Mouse (Mus musculus) forebrain, embryonic 14.5 days (tissue): ENCODE measurements around the gene Camkk2. TPM values are rescaled to one million over a fixed set of nuclear protein-coding genes. Genes with fewer than 3 reads are reported as not detected.

Experiments used
- ATAC-seq: fragments of 200-750 bp; cut with Nextera tagmentation; 2 replicates; pipeline ENCODE4 v1.8.0; 2017; ENCODE audit warnings: mild to moderate bottlenecking, moderate library complexity
- DNase-seq: peaks from one replicate; pipeline ENCODE4 v3.0.0-alpha.2; 2015; ENCODE audit warnings: low spot score
- H3K27ac ChIP-seq: fragments of 300-500 bp; sonication (generic); 2 replicates; pipeline ENCODE4 v1.5.1; 2014; ENCODE audit warnings: low read depth, mild to moderate bottlenecking, control low read depth, low read length, moderate library complexity
- H3K27me3 ChIP-seq: fragments of 300-500 bp; sonication (generic); replicated peaks from 2 replicates; pipeline ENCODE4 v1.6.1; 2014; ENCODE audit warnings: low read length, control low read depth, mixed read lengths; ENCODE audit not compliant: control insufficient read depth, insufficient read depth
- H3K36me3 ChIP-seq: fragments of 300-500 bp; sonication (generic); 2 replicates; pipeline ENCODE4 v1.6.1; 2014; ENCODE audit warnings: low read length, control low read depth; ENCODE audit not compliant: control insufficient read depth, insufficient read depth
- H3K4me1 ChIP-seq: fragments of 300-500 bp; sonication (generic); 2 replicates; pipeline ENCODE4 v1.6.1; 2014; ENCODE audit warnings: antibody characterized with exemption, low read length, control low read depth; ENCODE audit not compliant: control insufficient read depth, insufficient read depth
- H3K4me2 ChIP-seq: fragments of 300-500 bp; sonication (generic); 2 replicates; pipeline ENCODE4 v1.6.1; 2014; ENCODE audit warnings: mild to moderate bottlenecking, control low read depth, low read length
- H3K4me3 ChIP-seq: fragments of 300-500 bp; sonication (generic); 2 replicates; pipeline ENCODE4 v1.5.1; 2014; ENCODE audit warnings: low read depth, low read length, control low read depth
- H3K9ac ChIP-seq: fragments of 300-500 bp; sonication (generic); 2 replicates; pipeline ENCODE4 v1.6.1; 2014; ENCODE audit warnings: mild to moderate bottlenecking, low read length, control low read depth, moderate library complexity
- H3K9me3 ChIP-seq: fragments of 300-500 bp; sonication (generic); replicated peaks from 2 replicates; pipeline ENCODE4 v1.6.1; 2016; ENCODE audit warnings: low read length, control low read depth, mixed read lengths; ENCODE audit not compliant: control insufficient read depth
- WGBS: fragments of 180-500 bp; shearing (Covaris S2); extraction: QIAGEN DNeasy Blood & Tissue Kit; methylation state at CpG from one replicate; pipeline ENCODE4 v1.1.7; 2014; 5-methylcytosine and 5-hydroxymethylcytosine counted together
- polyA plus RNA-seq: library from polyadenylated mRNA; unstranded; fragments of >200 nt; fragmentation: Nextera tagmentation; extraction: Ambion mirVana; gene quantifications from 2 replicates; pipeline ENCODE4 v1.2.1, GENCODE M21; 2014

Gene Camkk2
- polyA plus RNA-seq, 1 experiment from 2014 or later: 32.6 TPM

DNA sequence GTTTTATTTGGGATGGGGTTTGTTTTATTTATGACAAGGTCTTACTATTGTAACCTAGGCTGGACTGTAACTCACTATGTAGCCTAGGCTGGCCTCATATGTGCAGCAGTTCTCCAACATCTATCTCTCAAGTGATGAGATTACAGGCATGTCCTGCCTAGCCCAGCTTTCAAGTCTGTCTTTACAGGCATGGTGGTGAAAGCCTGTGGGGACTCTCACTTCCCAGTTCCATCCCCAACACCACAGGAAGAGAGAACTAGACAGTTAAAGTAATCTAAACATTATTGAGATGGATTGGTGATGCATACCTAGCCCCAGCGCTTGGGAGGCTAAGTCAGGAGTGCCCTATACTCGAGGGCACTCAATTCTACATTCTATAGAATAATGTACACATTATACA lies 9.5 kb upstream of the Camkk2 start:
- Histone ChIP-seq H3K4me2 (no peak overlapping the region), H3K27ac (no peak overlapping the region), H3K36me3 (peaks cover 75% of the 10 kb centered on the region), H3K4me1 (no peaks in the 10 kb centered on the region), H3K4me3 (no peak overlapping the region), H3K27me3 (no peaks in the 10 kb centered on the region), H3K9me3 (no peaks in the 10 kb centered on the region), H3K9ac (no peak overlapping the region)
- WGBS: 90% methylated on average over 2 of the region's 2 CpGs
- DNase-seq (no peak), ATAC-seq (no peak)

DNA sequence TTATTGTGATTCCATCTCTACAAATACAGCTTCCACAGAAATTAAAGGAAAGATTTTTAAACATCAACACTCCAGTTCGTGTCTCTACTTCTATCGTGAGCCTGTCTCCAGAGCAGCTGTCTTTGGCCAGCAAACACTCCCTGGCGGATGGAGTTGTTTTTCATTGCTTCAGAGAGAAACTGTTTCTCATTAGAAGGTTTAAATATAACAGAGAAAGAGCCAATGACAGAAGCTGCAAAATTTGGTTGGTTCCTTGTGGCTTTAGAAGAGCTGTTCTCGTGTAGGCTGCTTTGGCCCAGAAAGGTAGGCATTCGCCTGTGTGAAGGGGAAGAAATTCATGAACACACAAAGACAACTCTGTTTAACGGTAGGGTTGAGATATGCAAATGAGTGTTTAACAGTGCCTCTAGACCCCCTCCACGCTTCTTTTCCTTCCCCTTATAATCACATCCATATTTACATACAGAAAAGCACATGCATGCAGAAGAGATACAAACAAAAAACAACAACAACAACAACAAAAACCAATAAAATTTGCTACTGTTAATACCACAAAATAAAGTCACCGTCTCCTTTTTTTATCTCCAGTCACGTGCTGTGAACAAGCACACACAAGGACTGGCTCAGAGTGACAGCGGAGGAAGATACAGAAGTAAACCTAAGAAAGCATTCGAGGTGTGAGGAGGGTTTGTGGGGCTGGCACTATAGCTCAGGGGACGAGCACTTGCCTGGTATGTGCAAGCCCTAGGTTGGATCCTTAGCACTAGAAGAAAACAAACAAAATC lies 7.0 kb upstream of the Camkk2 start:
- 0 out of 2 replicates have a peak overlapping the region, but pooled peaks have one; percentile 33 for H3K27ac ChIP-seq
- no peaks in the 10 kb centered on the region for H3K4me1 ChIP-seq
- no peaks in the 10 kb centered on the region for H3K9me3 ChIP-seq
- no peak overlapping the region for H3K4me2 ChIP-seq
- H3K36me3 ChIP-seq: peaks cover 52% of the 10 kb centered on the region
- WGBS: 59% methylated on average over 12 of the region's 12 CpGs
- H3K9ac ChIP-seq: no peak overlapping the region
- H3K4me3 ChIP-seq: no peak overlapping the region
- H3K27me3 ChIP-seq: no peaks in the 10 kb centered on the region
- DNase-seq (no peak), ATAC-seq (no peak)

DNA sequence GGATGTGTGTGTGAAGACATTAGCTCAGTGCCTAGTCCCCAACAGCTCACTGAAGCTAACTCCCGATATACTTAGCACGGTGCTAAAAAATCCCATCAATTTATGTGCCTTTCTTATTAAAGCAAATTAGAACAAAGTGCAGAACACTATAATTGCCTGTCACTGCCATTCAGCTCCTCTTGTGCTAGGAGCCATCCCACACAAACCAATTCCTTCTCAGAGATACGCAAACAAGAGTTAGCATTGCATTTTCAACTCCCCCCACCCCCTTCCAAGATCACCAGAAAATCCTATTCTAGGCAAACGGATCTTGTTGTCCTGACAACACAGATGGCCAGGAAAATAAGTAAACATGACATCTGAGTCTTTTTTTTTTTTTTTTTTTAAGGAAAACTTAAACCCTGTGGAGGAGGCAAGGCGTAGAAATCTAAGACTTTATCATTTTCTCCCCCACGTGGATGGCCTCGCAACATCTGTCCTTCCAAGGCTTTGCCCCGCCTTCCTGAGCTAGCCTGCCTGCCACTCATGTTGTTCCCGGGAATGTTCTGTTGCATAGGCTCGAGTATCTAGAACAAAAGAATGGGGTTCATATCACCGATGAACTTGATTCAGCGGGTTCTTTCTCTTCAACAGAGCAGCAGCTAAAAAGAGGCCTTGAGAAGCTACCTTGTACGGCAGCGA lies 4.7 kb upstream of the Camkk2 start:
- WGBS: 59% methylated on average over 14 of the region's 14 CpGs

DNA sequence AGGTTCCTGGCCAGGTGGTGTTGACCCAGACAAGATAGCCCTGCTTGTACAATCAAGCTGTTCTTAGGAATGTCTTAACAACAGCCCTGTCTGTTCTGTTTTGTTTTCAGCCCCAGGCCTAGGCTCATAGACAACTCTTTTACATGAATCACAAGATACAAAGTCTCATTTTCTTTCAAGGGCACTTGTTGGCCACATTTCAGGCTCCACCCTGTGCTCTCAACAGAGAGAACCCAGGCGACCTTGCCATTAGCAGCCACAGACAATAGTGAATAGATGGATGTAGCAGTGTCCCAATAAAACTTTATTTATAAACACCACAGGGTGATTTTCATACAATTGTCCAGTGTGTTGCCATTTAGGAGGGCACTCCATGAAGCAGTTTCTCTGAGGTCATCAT lies 2.9 kb upstream of the Camkk2 start:
- Histone ChIP-seq H3K4me3 (no peak overlapping the region), H3K27me3 (no peaks in the 10 kb centered on the region), H3K9me3 (no peaks in the 10 kb centered on the region), H3K36me3 (peaks cover 19% of the 10 kb centered on the region), H3K9ac (no peak overlapping the region), H3K27ac (no peak overlapping the region), H3K4me1 (0 out of 2 replicates have a peak, but pooled peaks cover 2% of the 10 kb centered on the region), H3K4me2 (no peak overlapping the region)
- 66% methylated on average over 1 of the region's 1 CpGs for WGBS
- DNase-seq: no peak
- no peak for ATAC-seq

More for the DNA sequence above, 4.7 kb upstream of the Camkk2 start:
- Histone ChIP-seq H3K27ac (no peak overlapping the region), H3K4me1 (0 out of 2 replicates have a peak, but pooled peaks cover 2% of the 10 kb centered on the region), H3K27me3 (no peaks in the 10 kb centered on the region), H3K4me2 (no peak overlapping the region), H3K4me3 (no peak overlapping the region), H3K36me3 (peaks cover 36% of the 10 kb centered on the region), H3K9ac (no peak overlapping the region), H3K9me3 (no peaks in the 10 kb centered on the region)
- peak; percentile 31 for DNase-seq
- ATAC-seq: no peak

DNA sequence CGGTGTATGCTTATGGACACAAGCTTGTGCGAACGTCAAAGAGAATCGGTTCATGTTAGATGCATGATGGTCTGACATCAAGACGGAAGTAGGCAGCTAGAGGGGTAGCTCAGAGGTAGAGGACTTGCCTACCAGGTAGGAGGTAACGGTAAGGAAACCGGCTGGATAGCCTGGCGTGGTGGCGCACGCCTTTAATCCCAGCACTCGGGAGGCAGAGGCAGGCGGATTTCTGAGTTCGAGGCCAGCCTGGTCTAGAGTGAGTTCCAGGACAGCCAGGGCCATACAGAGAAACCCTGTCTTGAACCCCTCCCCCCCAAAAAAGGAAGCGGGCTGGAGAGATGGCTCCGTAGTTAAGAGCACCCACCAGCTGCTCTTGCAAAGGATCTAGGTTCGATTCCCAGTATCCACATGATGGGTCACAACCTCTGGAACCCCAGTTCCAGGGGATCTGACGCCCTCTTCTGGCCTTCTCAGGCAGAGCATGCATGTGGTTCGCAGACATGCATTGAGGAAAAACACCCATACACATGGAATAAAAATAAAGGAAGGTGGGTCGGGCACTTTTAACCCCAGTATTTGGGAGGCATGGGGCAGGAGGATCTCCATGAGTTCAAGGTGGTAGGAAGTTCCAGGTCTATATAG lies 1.7 kb upstream of the Camkk2 start:
- DNase-seq: no peak
- 0 out of 2 replicates have a peak, but pooled peaks cover 2% of the 10 kb centered on the region for H3K4me1 ChIP-seq
- peaks cover 7% of the 10 kb centered on the region; the same call in 1 of the 2 replicates for H3K36me3 ChIP-seq
- 90% methylated on average over 19 of the region's 19 CpGs for WGBS
- H3K27ac ChIP-seq: no peak overlapping the region
- no peaks in the 10 kb centered on the region for H3K27me3 ChIP-seq
- H3K4me3 ChIP-seq: no peak overlapping the region
- H3K9me3 ChIP-seq: no peaks in the 10 kb centered on the region
- ATAC-seq: no peak
- no peak overlapping the region for H3K4me2 ChIP-seq
- no peak overlapping the region for H3K9ac ChIP-seq

DNA sequence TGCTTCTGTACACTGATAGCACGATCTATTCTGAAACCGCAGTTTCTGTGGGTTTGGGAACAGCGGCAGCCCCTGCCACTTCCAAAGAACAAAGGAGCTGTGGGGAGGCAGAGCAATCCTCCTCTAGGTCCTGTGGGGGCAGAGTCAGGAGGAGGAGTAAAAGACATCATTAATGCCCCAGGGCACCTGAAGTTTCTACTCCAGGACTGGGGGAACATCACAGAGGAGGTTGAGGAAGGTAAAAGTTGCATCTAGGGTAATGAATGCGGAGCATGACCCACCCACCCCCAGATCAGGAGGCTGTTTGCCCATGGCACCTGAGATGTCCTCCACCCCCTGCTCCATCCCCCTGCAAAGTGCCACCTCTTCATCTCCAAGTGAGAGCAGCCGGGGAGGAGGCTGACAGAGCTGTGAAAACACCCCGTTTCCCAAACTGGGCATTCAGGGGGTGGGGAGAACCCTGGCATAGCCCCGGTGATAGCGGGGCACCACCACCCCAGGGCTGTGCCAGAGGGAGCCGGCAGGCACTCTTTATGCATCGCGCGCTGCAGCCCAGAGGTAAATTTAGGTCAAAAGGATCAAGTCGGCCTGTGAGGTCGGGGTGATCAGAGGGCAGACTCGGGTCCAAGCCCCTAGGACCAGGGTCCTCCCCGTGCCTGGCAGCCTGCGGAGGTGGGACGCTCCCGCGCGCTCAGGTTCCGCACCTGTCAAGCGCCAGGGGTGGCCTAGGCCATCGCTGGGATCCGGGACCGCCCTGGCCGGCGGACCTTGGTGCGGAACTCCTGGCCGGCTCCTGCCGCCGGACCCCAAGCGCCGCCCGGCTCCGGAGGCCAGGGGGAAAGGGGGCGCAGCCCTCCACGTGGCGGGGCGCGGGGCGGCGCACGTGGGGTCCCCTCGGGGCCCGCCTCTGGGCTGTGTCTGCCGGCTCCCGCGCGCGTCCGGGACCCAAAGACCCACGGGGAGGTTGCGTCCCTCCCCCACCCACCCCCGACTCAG lies 680 bp downstream of the Camkk2 start:
- H3K4me2 ChIP-seq: peak overlapping the region; percentile 91
- H3K4me3 ChIP-seq: peak overlapping the region; percentile 84
- DNase-seq (peak; percentile 30), ATAC-seq (peak; percentile 64)
- 0 out of 2 replicates have a peak, but pooled peaks cover 2% of the 10 kb centered on the region for H3K4me1 ChIP-seq
- under 1% methylated on average over 41 of the region's 55 CpGs for WGBS
- peak overlapping the region; percentile 68; the same call in 1 of the 2 replicates for H3K27ac ChIP-seq
- no peaks in the 10 kb centered on the region for H3K36me3 ChIP-seq
- H3K9ac ChIP-seq: peak overlapping the region; percentile 89
- H3K27me3 ChIP-seq: no peaks in the 10 kb centered on the region
- H3K9me3 ChIP-seq: no peaks in the 10 kb centered on the region

DNA sequence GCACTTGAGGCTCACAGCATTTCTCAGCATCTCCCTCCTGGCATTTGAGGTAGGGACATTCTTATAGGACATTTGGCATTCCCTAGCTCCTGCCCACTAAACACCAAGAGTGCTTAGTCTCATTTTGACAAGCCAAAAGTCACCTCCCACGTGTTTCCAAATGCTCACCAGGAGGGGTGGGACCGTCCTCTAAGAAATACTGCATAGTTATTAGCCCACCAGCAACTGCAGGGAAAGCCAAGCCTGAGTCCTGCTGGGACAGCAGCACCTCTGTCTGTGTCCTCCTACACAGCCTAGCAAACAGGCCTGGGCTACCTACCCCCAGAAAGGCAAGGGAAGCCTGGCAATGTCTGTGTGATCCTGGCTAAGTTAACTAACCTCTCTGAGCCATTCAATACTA lies 1.9 kb downstream of the Camkk2 start:
- Histone ChIP-seq H3K9ac (no peak overlapping the region), H3K4me2 (no peak overlapping the region), H3K27ac (no peak overlapping the region), H3K27me3 (no peaks in the 10 kb centered on the region), H3K36me3 (no peaks in the 10 kb centered on the region), H3K4me1 (0 out of 2 replicates have a peak, but pooled peaks cover 2% of the 10 kb centered on the region), H3K4me3 (no peak overlapping the region), H3K9me3 (no peaks in the 10 kb centered on the region)
- ATAC-seq (no peak), DNase-seq (no peak)
- WGBS: 63% methylated on average over 2 of the region's 2 CpGs

DNA sequence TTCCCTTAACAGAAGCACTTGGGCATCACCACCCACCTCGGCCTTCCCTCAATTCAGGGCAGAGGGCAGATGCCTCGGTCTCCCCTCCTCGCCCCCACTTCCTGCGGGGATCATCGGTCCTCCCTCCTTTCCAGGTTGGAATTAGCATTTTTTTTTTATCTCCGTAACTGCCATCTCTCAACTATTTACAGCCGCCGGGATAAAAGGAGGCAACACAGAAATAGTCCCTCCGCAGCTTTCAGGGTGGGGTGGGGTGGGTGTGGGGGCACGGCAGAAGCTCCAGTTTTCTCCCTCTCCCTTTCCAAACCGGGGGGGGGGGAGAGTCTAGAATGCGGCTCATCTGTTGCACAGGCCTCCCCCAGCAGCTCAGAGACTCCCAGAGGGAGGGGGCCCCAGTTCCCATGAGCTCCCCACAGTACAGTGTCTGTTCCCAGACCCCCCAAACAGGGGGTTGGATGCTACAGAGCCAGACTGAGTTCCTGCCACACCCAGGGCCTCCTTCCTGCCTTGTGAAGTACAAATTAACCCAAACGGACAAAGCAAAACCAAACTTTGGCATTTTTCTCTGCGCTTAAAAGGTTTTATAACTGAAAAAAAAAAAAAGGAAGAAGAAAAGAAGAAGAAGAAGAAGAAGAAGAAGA lies 3.4 kb downstream of the Camkk2 start:
- Histone ChIP-seq H3K36me3 (0 out of 2 replicates have a peak, but pooled peaks cover 3% of the 10 kb centered on the region), H3K9ac (no peak overlapping the region), H3K4me3 (no peak overlapping the region), H3K9me3 (no peaks in the 10 kb centered on the region), H3K27ac (no peak overlapping the region), H3K4me1 (0 out of 2 replicates have a peak, but pooled peaks cover 2% of the 10 kb centered on the region), H3K4me2 (no peak overlapping the region), H3K27me3 (no peaks in the 10 kb centered on the region)
- ATAC-seq (no peak), DNase-seq (no peak)
- WGBS: 86% methylated on average over 14 of the region's 14 CpGs
